Mouse (Mus musculus) frontal cortex, postnatal 36 days (tissue): ENCODE results near the gene Nfkbiz.
A peak's percentile ranks its signal among the peaks of the same experiment; 100 is the strongest.
"Not testable (repeated sequence)": the region's sequence is repeated elsewhere in the genome, so short reads cannot be mapped to it uniquely, and the experiment has no call there.

Experiments used
- DNase-seq, 2 experiments: peaks; one replicate each; pipeline ENCODE4 v3.0.0; 2022; ENCODE audit warnings: low spot score in 2 of 2

Gene Nfkbiz

GRCm38 (mm10) chr16:55838510-55839474 lies at the start of gene Nfkbiz:
Gene Nfkbiz, minus strand, starts transcription at chr16:55838899.
- peak; percentile 80 for DNase-seq

DNA sequence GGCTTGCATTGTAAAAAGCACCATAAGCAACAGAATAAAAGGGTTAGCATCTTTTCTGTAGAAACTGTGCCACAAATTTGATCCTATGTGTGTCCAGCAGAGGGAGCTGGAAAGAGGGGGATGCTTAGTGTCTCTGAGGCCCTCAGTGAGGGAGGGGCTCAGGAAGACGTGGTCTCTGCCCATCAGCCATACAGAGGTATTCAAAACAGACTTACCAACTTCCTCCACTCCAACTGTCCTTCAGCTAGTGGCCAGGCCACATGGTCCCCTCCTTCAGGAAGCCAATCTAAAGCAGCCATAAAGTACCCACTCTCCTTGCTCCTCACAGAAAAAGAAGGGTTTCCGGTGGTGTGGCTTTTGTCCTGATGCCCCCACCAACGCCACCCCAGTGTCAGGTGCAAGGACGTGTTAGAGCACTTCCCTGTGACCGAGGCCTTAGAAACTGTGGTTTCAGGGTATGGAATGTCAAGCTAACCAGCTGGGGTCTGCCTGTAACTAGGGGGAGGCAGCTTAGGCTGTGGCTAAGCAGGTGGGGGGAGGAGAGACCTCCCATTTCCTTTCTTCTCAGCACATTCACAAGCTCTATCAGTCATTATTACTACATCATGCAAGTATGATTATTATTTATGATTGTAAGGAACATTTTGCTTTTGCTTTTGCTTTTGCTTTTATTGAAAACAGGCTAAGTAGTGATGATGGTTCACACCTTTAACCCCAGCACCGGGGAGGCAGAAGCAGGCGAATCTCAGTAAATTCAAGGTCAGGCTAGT lies 49.3 kb upstream of the Nfkbiz start:
- no peak for DNase-seq

GRCm38 (mm10) chr16:55884246-55884645 lies 45.5 kb upstream of the Nfkbiz start:
- no peak for DNase-seq

GRCm38 (mm10) chr16:55876025-55876424 lies 37.3 kb upstream of the Nfkbiz start:
- DNase-seq: no peak

DNA sequence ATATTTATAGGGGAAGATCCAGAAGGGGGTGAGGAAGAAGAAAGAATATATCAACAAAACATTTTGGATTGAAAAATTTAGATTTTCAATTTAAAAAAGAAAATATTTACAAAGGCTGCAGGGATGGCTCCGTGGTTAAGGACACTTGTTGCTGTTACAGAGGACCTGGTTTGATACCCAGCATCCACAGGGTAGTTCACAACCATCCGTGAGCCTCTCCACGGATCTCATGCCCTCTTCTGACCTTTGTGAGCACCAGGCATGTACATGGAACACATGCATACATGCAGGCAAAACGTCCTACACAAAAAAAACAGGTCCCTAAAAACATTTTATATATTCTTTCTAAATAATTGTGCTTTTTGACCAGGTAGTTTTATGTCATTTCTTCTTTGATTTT lies 25.1 kb upstream of the Nfkbiz start:
- no peak for DNase-seq

DNA sequence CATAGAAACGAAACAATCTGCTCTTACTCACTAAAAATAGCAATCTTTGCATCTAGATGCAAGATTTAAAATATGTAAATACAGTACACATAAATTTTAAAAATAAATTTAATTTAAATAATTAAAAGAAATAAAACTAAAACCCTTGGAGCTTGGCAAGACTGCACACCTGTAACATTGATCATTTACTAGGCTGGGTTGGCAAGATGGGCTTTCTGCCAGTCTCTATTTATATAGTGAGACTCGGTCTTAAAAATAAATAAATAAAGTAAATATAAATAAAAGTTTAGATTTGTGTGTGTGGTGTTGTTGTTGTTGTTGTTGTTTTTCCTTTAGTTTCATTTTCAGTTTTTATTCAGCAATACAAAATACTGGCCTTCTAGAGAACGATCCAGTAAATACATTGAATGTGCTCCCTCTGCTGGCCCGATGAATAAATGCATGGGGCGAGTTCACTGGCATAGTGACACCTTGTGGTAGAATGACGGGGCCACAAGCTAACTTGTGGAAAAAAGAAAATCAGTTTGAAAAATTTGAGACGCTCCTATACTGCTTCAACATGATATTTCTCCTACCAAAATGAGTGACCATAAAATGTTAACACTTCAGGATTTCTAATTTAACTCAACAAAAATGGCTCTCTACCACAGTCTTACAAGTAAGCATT lies 24.6 kb upstream of the Nfkbiz start:
- DNase-seq: peak; percentile 44 to 75

- peak; percentile 31 to 66 for DNase-seq
Measured at GRCm38 (mm10) chr16:55861104-55861503, 22.4 kb upstream of the Nfkbiz start.

DNA sequence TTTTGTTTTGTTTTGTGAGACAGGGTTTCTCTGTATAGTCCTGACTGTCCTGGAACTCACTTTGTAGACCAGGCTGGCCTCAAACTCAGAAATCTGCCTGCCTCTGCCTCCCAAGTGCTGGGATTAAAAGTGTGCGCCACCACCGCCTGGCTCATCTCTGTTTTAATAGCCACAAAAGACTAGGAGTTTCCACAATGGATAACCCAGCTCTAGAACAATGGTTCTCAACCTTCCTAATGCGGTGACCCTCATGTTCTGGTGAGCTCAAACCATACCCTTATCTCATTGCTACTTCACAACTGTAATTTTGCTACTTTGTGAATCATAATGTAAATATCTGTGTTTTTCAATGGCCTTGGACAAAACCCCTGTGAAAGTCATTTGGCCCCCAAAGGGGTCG lies 20.7 kb upstream of the Nfkbiz start:
- not testable (repeated sequence) for DNase-seq

DNA sequence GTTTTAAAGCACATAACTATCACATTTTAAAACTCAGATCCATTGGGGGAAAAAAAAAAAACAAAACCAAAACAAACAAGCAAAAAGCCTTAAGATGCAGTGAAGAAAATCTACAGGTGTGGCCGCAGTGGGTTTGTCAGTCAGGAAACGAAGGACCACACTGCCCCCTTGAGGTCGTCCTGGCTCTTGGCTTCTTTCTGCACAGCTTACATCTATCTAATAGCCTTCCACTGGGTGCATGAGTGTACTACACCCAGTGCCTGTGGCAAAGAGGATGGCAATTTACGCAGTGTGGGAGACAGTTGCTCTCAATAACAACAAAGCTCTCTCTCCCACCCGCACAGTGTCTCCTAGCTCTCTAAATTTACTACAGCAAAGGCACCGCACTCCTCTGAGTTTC lies 19.8 kb upstream of the Nfkbiz start:
- DNase-seq: peak; percentile 67 to 80

GRCm38 (mm10) chr16:55852943-55853727 lies 14.4 kb upstream of the Nfkbiz start:
- peak; percentile 64 to 73 for DNase-seq

DNA sequence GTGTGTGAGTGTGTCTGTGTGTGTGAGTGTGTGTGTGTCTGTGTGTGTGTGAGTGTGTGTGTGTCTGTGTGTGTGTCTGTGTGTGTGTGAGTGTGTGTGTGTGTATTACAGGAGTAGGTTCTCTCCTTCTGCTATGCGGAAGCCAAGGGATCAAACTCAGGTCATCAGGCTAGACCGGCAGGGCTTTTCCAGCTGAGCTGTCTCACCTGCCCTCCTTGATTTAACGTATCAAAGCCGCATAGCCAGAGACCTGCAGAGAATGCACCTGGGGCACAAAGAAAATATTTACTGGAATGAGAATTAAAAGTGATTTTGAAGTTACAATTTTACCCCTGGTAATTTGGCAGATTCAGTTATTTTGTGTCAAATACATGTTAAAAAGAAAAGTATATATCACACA lies 13.8 kb upstream of the Nfkbiz start:
- DNase-seq: no peak

GRCm38 (mm10) chr16:55850485-55850884 lies 11.8 kb upstream of the Nfkbiz start:
- DNase-seq: no peak

DNA sequence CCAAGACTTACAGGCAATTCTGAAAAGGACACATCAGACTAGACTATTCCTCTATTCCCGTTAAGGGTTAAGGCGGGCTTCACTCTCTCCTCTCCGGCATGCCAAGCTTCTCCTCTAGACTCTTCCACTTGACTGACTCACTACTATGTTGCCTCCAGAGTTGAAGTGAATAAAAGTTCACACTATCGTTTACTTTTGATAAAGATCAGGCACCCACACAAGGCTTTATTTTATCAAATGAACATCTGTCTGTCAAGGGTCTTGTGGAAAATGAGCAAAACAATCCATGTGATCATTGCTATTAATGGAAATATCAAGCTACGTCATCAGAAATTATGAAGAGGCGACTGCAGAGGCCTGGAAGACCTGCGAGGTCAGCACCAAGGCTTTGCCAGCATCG lies 9.0 kb upstream of the Nfkbiz start:
- DNase-seq: no peak

DNA sequence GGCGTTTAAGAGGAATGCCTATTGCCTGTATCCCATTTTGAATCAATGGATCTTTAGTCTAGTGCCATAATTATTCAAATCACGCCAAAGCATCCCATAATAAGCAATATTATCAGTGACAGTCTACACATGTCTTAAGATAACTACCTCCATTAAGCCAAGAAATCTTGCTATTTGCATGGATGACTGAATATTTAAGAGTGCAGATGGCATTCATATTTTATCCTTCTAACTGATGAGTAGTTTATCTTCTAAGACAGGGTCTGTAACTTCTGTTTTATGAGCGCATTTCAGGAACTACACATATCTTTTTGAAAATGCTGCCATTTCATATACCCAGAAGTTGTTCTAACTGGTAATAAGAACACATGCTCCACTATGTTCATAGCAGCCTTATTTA lies 6.1 kb upstream of the Nfkbiz start:
- DNase-seq: no peak

GRCm38 (mm10) chr16:55843919-55844318 lies 5.2 kb upstream of the Nfkbiz start:
- no peak for DNase-seq

GRCm38 (mm10) chr16:55843134-55843533 lies 4.4 kb upstream of the Nfkbiz start:
- no peak for DNase-seq

DNA sequence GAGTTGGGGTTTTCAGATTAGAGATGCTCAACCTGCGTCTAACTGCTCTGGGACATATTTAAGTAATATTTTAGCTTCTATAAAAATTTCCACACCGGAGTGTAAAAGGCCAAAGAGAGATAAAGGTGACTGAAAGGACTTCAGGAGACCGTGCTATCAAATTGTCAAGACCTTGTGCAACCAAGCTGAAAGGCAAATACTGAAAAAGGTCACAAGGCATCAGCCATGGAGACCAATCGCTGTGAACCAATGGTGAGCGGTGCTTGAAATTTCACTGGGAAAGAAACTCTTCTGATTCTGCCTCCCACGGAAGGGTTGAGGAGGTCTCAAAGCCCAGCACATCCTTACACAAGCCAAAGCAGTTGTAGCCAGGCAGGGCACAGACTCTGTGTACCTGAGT lies 2.8 kb upstream of the Nfkbiz start:
- no peak for DNase-seq

- no peak for DNase-seq
Measured at GRCm38 (mm10) chr16:55838129-55838509, 580 bp downstream of the Nfkbiz start.

DNA sequence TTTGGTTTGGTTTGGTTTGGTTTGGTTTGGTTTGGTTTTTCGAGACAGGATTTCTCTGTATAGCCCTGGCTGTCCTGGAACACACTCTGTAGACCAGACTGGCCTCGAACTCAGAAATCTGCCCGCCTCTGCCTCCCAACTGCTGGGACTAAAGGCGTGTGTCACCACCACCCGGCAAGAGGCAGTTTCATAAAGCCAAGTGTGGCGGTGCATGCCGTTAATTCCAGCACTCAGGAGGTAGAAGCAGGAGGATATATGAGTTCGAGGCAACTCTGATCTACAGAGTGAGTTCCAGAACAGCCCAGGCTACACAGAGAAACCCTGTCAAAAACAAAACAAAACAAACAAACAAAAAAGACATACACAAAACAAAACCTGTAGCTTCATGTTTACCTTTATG lies 1.0 kb downstream of the Nfkbiz start:
- not testable (repeated sequence) for DNase-seq

DNA sequence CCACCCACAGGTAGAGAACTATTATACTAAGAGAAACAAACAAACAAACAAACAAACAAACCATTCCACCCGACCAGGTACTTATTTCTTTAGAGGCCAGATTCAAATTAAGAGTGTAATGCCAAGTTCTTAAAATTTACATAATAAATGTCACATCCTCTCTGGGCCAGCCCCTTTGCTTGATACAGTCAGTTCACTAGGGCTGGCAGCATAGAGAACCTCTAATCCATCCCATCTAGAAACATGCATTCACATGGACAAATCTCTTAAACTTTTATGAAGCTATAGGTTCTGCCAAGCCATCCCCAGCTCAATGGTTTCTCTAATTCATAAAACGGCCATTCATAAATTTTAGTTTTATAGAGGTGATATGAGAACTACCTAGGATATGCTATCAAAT lies 1.5 kb downstream of the Nfkbiz start:
- no peak for DNase-seq

DNA sequence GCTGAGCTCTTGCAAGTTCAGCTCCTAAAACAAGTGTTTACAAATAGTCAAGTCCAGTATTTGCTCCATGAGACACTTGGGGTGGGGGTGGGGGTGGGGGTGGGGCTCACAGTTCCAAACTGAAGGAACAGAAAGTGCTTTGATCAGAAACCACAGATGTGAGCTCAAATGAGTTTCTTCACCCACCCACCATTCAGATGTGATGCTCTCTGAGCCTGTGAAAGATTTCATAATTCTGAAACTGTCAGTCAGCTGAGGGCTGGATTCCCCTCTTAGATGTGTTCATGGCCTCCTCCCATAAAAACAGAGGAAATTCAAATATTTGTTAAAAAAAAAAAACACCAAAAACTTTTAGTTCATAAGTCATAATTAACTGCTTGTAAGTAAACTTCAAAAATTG lies 2.9 kb downstream of the Nfkbiz start:
- DNase-seq: no peak
